Mouse (Mus musculus) spleen, postnatal 14 days (tissue): ENCODE measurements around the gene Faap20.
A peak's percentile ranks its signal among the peaks of the same experiment; 100 is the strongest.

ENCODE experiments used
- DNase-seq, 2 experiments: peaks; one replicate each; pipeline ENCODE4 v3.0.0; 2021 to 2022; ENCODE audit warnings: low spot score in 2 of 2

The Faap20 gene

GRCm38 (mm10) chr4:155249648-155250351 is at the start of gene Faap20:
Faap20 (plus strand) TSS chr4:155249802.
- peak; percentile 60 to 67 for DNase-seq

DNA sequence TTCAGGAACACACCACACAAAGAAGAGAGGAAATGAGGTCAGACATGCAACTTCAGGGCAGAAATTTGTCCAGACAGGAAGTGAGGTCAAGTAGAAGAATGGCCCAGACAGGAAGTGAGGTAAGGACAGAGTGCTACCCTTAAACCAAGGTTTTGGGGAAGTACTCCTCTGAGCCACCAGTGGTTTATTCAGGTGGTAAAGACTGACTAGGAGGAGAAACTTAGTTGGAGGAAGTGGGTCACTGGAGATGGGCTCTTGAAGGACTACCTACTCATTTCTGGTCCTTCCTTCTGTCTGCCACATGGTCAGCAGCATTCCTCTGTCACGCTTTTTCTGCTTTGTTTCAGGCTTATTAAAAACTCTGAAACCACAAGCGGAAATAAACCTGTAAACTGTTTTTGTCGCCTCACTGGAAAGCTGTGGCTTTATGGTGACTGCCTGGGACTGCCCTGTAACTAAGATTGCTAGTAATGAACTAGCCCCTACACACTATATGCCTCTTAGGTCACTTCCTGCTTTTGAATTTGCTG is 48.7 kb upstream of the Faap20 start:
- peak in 1 of 2 experiments; percentile 25 for DNase-seq

DNA sequence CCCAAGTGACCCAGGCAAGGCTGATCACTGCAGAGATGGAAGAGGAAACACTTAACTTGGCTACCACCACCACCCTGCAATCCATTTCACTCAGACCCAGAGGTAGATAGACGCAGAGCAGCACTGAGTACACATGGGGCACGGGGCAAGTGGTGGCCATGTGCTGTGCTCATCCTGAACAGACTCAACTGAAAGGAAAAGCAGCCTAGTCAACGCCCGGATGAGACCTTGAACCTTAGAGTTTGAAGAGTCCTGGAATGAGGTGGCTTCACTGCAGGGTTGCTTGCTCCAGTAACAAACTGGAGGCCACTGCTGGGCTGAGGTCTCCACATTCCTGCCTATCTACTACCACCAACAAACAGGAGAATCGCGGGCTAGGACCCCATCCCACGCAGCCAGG is 47.8 kb upstream of the Faap20 start:
- no peak for DNase-seq

DNA sequence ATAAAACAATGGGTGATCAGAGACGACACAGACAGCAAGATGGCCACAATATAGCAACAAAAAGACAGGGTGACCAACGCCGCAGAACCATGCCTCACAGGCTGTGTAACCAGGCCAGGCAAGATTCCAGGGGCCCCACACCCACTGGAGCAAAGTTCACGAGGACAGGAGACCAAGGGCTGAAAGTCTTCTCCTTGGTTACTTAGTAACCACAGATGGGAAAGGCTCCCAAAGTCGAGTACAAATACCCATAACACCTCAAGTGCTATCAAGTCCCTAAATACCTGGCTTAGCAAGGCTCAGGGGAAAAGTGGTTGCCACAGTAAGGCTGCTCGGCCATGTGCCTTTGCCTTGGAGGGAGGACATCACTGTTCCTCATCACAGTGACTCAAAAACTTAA is 43.7 kb upstream of the Faap20 start:
- no peak for DNase-seq

GRCm38 (mm10) chr4:155206498-155206897 is 43.1 kb upstream of the Faap20 start:
- DNase-seq = no peak

- no peak for DNase-seq
Observed at GRCm38 (mm10) chr4:155207841-155208240, 41.8 kb upstream of the Faap20 start.

DNA sequence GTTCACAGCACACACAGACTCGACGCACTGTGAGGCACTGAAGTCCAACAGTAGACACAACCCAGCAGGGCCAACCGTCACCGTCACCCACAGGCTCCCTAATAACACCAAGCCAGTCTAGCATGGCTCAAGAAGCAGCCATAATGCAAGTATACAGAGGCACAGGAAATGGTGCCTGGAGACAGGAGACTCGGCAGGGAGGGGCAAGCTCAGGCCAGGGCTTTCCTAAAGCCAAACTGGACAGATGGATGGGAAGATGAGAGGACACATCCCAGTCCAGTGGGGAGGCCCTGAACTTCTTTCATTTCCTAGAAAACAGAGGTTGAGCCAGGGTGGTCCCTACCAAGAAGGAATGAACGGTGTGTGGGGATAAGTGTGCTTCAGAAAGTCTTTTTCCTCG is 41.0 kb upstream of the Faap20 start:
- DNase-seq = no peak

GRCm38 (mm10) chr4:155209079-155209478 is 40.5 kb upstream of the Faap20 start:
- DNase-seq = no peak

- DNase-seq = no peak
Observed at GRCm38 (mm10) chr4:155209494-155209893, 40.1 kb upstream of the Faap20 start.

GRCm38 (mm10) chr4:155213052-155213751 is 36.4 kb upstream of the Faap20 start:
- DNase-seq = no peak

DNA sequence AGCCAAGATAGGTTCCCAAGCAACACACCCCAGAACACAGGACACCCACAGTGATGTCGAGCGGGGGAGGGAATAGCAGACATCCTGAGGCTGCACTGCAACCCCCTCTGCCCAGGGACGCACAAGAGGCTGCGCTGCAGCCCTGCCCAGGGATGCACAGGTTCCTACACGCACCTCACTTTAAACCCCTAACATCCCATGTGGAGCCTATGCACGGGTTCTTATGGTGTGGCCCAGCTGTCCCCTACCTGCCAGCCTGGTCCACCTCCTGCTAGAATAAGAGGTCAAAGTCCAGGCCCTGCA is 35.9 kb upstream of the Faap20 start:
- DNase-seq = no peak

GRCm38 (mm10) chr4:155214188-155214587 is 35.4 kb upstream of the Faap20 start:
- DNase-seq = no peak

DNA sequence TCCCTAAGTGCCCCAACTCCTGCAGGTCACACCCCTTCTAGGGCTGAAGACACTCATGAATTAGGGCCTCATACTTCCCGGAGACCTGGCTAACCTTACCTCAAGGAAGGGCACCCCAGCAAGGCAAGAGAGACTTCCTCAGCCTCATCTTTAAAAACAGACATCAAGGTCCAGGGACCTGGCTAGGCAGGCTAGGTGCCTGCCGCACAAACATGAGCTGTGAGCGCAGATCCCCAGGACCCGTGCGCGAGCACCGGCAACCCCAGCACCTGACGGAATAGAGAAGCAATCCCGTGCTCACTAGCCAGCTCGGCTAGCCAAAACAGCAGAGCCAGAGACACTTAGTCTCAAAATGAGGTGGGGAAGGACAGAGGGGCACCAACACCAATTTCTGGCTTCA is 34.8 kb upstream of the Faap20 start:
- DNase-seq = no peak

GRCm38 (mm10) chr4:155215203-155215602 is 34.4 kb upstream of the Faap20 start:
- DNase-seq = no peak

DNA sequence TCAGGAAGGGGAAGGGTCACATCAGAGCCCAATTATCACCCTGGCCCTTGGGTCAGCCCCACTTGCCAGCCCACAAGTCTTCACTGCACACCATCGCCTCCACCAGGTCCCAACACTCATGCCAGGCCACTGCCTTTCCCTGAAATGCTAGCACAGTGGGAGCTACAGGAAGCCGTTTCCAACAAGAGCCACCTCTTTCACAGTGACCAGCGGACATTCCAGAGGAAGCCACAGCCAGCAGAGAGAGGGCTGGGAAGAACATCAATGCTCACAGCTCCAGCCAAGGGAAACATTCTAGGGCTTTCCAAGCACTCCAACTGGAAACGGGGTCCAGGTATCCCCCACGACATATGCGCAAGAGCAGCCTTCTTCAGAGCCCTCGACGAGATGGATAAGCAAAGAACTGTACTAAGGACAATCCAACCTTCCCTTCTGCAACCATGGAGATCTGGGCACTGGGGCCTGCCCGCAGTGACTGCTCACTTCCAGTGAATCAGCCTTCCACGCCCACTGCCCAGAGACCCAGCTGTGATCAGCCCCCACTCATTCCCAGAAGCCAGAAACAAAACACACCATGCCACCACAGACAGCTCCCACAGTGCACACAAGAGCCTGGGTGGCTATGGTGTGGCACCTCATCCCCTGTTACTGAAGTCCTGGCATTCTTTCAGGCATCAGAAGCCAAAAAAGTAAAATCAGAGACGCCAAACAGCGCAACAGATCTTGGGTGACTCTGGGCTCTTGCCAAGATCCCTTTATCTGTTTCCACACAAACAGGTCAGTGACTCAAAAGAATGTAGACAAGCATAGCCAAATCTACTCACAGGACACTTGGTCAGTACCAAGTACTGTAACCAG is 33.6 kb upstream of the Faap20 start:
- DNase-seq = no peak

- no peak for DNase-seq
Observed at GRCm38 (mm10) chr4:155217241-155218103, 32.1 kb upstream of the Faap20 start.

DNA sequence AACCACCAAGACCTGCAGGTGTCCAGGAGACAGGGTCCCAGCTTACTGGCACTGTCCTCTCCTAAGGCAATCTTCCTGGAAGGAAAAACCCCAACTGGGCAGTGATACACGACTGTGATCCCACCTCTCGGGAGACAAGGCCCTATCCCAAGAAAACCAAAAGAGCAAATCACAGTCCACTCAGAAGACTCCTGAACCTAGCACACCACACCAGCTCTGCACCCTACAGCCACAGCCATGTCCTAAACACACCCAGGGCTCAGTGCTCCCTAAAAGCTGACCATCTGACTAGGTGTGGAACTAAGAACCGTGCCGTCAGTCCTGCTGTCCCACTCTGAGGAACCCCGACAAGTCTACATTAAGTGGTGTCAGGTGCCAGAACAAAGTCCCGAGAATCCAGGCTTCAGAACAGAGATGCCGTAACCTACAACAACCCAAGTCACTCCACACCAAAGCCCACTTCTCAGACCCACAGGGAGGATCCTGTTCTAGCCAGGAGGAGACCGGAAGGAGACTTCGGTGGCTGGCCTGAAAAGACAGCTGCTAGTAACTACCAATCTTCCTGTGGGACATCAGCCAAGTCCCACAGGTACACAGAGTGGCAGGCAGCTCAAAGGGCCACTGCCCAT is 31.4 kb upstream of the Faap20 start:
- DNase-seq = no peak

- DNase-seq = no peak
Observed at GRCm38 (mm10) chr4:155219271-155220212, 30.1 kb upstream of the Faap20 start.

- DNase-seq = no peak
Observed at GRCm38 (mm10) chr4:155220213-155221100, 29.1 kb upstream of the Faap20 start.
